Mouse (Mus musculus): ENCODE data around the gene Srrm2.

GRCm38 (mm10) chr17:23776216-23776615, 14.1 kb upstream of the Srrm2 start:
- TF ChIP-seq POLR2A (IDR thresholded peaks at IDR 0.05; ENCODE audit: low read depth, low read length) (no peak), CTCF (IDR thresholded peaks at IDR 0.05; ENCODE audit: extremely low read depth, insufficient read length, insufficient replicate concordance, low read depth, low read length) (no peak)
